Mouse (Mus musculus): ENCODE results near the gene Snx33. TPM values are rescaled to one million over a fixed set of nuclear protein-coding genes. Genes with fewer than 3 reads are reported as not detected.

Gene Snx33
- polyA plus RNA-seq, 1 experiment from 2014 or later = 8.7 TPM

DNA sequence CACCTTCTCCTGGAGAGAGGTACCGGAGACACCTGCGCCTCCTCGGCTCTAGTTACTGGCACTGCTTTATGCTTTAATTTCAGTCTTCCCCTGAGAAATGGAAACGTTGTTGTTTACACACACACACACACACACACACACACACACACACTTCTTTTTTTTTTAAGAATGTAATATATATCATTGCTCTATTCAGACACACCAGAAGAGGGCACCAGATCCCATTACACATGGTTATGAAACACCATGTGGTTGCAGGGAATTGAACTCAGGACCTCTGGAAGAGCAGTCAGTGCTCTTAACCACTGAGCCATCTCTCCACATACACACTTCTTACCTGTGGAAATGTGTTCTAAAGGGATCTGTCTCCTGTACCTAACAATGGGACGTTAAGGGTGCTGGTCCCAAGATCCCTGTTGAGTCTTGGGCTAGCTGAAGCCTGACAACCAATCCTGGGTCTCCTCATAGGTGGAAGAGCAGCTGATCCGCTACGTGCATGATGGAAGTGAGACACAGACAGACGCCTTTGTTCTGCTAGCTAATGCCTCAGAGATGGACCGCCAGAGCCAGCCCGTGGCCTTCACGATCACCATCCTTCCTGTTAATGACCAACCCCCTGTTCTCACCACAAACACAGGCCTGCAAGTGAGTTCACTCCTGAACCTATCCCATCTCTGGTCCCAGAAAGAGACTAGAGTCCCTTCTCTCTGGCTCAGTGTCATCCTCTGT is 37.5 kb downstream of the Snx33 start:
- Histone ChIP-seq H3K9me3 (ENCODE audit: low read length) (no peaks in the 10 kb centered on the region), H3K4me3 (ENCODE audit: low read depth, low read length) (no peak overlapping the region), H3K4me2 (replicated peaks; ENCODE audit: low read depth, low read length) (no peak overlapping the region), H3K4me1 (ENCODE audit: insufficient read depth, low read depth, low read length) (no peaks in the 10 kb centered on the region), H3K9ac (replicated peaks; ENCODE audit: low read depth) (no peak overlapping the region), H3K27ac (ENCODE audit: low read length) (no peak overlapping the region), H3K36me3 (ENCODE audit: insufficient read depth, low read length) (no peaks in the 10 kb centered on the region), H3K27me3 (replicated peaks; ENCODE audit: insufficient read depth, low read length) (no peaks in the 10 kb centered on the region)
- no peak for ATAC-seq
- TF ChIP-seq EP300 (IDR thresholded peaks at IDR 0.05) = no peak
- TF ChIP-seq CTCF (IDR thresholded peaks at IDR 0.05) = peak; percentile 18; the same call in 1 of the 2 replicates
- 67% methylated on average over 11 of the region's 11 CpGs for WGBS
- DNase-seq (ENCODE audit: low spot score) = no peak

DNA sequence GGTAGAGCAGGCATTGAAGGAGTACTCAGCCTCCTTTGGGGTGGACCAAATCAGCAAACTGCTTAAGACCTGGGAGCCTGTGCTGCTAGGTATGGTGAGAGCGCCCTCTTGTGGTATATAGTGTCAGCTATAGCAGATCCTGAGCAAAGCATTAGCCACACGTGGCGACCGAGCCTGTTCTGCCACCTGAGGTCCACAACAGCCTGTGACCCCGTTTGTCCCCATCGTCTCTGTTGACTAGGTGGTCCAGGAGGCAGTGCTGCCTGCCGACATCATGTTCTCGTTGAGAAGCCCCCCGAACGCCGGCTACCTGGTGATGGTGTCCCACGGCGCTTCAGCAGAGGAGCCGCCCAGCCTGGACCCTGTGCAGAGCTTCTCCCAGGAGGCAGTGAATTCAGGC is 38.4 kb downstream of the Snx33 start:
- no peak overlapping the region for H3K9ac ChIP-seq (replicated peaks; ENCODE audit: low read depth)
- 12% methylated on average over 14 of the region's 14 CpGs for WGBS
- no peak overlapping the region for H3K4me2 ChIP-seq (replicated peaks; ENCODE audit: low read depth, low read length)
- no peaks in the 10 kb centered on the region for H3K9me3 ChIP-seq (ENCODE audit: low read length)
- TF ChIP-seq EP300 (IDR thresholded peaks at IDR 0.05) (no peak), CTCF (IDR thresholded peaks at IDR 0.05) (peak; percentile 95)
- no peak overlapping the region for H3K4me3 ChIP-seq (ENCODE audit: low read depth, low read length)
- H3K27ac ChIP-seq (ENCODE audit: low read length) = no peak overlapping the region
- peak; percentile 90 for DNase-seq (ENCODE audit: low spot score)
- H3K36me3 ChIP-seq (ENCODE audit: insufficient read depth, low read length) = no peaks in the 10 kb centered on the region
- H3K27me3 ChIP-seq (replicated peaks; ENCODE audit: insufficient read depth, low read length) = no peaks in the 10 kb centered on the region
- no peaks in the 10 kb centered on the region for H3K4me1 ChIP-seq (ENCODE audit: insufficient read depth, low read depth, low read length)
- peak; percentile 55 for ATAC-seq

DNA sequence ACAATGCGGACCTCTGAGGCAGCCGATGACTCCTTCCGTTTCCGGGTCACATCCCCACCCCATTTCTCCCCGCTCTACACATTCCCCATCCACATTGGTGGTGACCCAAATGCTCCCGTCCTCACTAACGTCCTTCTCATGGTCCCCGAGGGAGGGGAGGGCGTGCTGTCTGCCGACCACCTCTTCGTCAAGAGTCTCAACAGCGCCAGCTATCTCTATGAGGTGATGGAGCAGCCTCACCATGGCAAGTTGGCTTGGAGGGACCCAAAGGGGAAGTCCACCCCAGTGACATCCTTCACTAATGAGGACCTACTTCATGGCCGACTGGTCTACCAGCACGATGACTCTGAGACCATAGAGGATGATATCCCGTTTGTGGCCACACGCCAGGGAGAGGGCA is 40.6 kb downstream of the Snx33 start:
- Histone ChIP-seq H3K27ac (ENCODE audit: low read length) (no peak overlapping the region), H3K9me3 (ENCODE audit: low read length) (no peaks in the 10 kb centered on the region), H3K4me3 (ENCODE audit: low read depth, low read length) (no peak overlapping the region), H3K4me2 (replicated peaks; ENCODE audit: low read depth, low read length) (no peak overlapping the region), H3K36me3 (ENCODE audit: insufficient read depth, low read length) (no peaks in the 10 kb centered on the region), H3K27me3 (replicated peaks; ENCODE audit: insufficient read depth, low read length) (no peaks in the 10 kb centered on the region), H3K4me1 (ENCODE audit: insufficient read depth, low read depth, low read length) (no peaks in the 10 kb centered on the region), H3K9ac (replicated peaks; ENCODE audit: low read depth) (no peak overlapping the region)
- DNase-seq (ENCODE audit: low spot score) (no peak), ATAC-seq (no peak)
- TF ChIP-seq CTCF (IDR thresholded peaks at IDR 0.05) (no peak), EP300 (IDR thresholded peaks at IDR 0.05) (no peak)
- 90% methylated on average over 16 of the region's 16 CpGs for WGBS

DNA sequence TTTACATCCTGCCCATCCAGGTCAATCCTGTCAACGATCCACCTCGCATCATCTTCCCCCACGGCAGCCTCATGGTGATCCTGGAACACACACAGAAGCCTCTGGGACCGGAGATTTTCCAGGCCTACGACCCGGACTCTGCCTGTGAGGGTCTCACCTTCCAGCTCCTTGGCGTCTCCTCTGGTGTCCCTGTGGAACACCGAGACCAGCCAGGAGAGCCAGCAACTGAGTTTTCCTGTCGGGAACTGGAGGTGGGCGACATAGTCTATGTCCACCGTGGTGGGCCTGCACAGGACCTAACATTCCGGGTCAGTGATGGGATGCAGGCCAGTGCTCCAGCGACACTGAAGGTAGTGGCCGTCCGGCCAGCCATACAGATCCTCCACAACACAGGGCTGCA is 41.6 kb downstream of the Snx33 start:
- no peaks in the 10 kb centered on the region for H3K27me3 ChIP-seq (replicated peaks; ENCODE audit: insufficient read depth, low read length)
- no peaks in the 10 kb centered on the region for H3K36me3 ChIP-seq (ENCODE audit: insufficient read depth, low read length)
- ATAC-seq (no peak), DNase-seq (ENCODE audit: low spot score) (no peak)
- H3K27ac ChIP-seq (ENCODE audit: low read length) = no peak overlapping the region
- H3K4me3 ChIP-seq (ENCODE audit: low read depth, low read length) = no peak overlapping the region
- no peak overlapping the region for H3K4me2 ChIP-seq (replicated peaks; ENCODE audit: low read depth, low read length)
- 87% methylated on average over 15 of the region's 15 CpGs for WGBS
- H3K9ac ChIP-seq (replicated peaks; ENCODE audit: low read depth) = no peak overlapping the region
- no peaks in the 10 kb centered on the region for H3K9me3 ChIP-seq (ENCODE audit: low read length)
- 0 out of 2 replicates have a peak, but pooled peaks cover 2% of the 10 kb centered on the region for H3K4me1 ChIP-seq (ENCODE audit: insufficient read depth, low read depth, low read length)
- TF ChIP-seq EP300 (IDR thresholded peaks at IDR 0.05) (no peak), CTCF (IDR thresholded peaks at IDR 0.05) (no peak)

DNA sequence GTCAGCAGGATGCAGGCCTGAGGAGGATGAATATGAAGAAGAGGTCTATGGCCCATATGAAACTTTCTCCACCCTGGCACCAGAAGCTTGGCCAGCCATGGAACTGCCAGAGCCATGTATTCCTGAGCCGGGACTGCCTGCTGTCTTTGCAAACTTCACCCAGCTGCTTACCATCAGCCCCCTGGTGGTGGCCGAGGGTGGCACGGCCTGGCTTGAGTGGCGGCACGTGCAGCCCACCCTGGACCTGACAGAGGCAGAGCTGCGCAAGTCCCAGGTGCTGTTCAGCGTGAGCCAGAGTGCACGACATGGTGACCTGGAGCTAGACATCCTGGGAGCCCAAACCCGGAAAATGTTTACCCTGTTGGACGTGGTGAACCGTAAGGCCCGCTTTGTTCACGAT is 42.1 kb downstream of the Snx33 start:
- DNase-seq (ENCODE audit: low spot score) (no peak), ATAC-seq (no peak)
- H3K4me1 ChIP-seq (ENCODE audit: insufficient read depth, low read depth, low read length) = 0 out of 2 replicates have a peak, but pooled peaks cover 3% of the 10 kb centered on the region
- no peak overlapping the region for H3K9ac ChIP-seq (replicated peaks; ENCODE audit: low read depth)
- no peak overlapping the region for H3K27ac ChIP-seq (ENCODE audit: low read length)
- no peaks in the 10 kb centered on the region for H3K27me3 ChIP-seq (replicated peaks; ENCODE audit: insufficient read depth, low read length)
- WGBS = 56% methylated on average over 13 of the region's 13 CpGs
- H3K4me2 ChIP-seq (replicated peaks; ENCODE audit: low read depth, low read length) = no peak overlapping the region
- TF ChIP-seq EP300 (IDR thresholded peaks at IDR 0.05) = no peak
- peak; percentile 74 for TF ChIP-seq CTCF (IDR thresholded peaks at IDR 0.05)
- no peaks in the 10 kb centered on the region for H3K9me3 ChIP-seq (ENCODE audit: low read length)
- H3K4me3 ChIP-seq (ENCODE audit: low read depth, low read length) = no peak overlapping the region
- no peaks in the 10 kb centered on the region for H3K36me3 ChIP-seq (ENCODE audit: insufficient read depth, low read length)

DNA sequence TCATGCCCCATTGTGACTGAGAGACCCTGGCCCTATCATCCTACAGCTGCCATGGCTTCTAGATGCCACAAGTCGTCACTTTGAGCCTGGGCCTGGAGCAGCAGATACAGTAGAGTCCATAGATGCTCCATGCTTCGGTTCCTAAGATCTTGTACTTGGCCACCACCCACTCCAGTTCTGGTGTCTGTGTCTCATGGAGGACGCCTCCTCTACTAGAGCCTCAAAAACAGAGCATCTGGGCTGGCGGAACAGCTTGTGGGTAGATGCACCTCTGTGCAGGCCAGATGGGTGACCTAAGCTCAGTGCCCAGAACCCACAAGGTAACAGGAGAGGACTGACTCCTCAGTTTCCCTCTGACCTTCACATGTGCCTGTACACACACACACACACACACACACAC is 43.8 kb downstream of the Snx33 start:
- H3K4me3 ChIP-seq (ENCODE audit: low read depth, low read length) = no peak overlapping the region
- no peak overlapping the region for H3K4me2 ChIP-seq (replicated peaks; ENCODE audit: low read depth, low read length)
- 81% methylated on average over 4 of the region's 4 CpGs for WGBS
- no peaks in the 10 kb centered on the region for H3K27me3 ChIP-seq (replicated peaks; ENCODE audit: insufficient read depth, low read length)
- H3K4me1 ChIP-seq (ENCODE audit: insufficient read depth, low read depth, low read length) = 0 out of 2 replicates have a peak, but pooled peaks cover 3% of the 10 kb centered on the region
- TF ChIP-seq CTCF (IDR thresholded peaks at IDR 0.05) (no peak), EP300 (IDR thresholded peaks at IDR 0.05) (no peak)
- no peaks in the 10 kb centered on the region for H3K36me3 ChIP-seq (ENCODE audit: insufficient read depth, low read length)
- H3K27ac ChIP-seq (ENCODE audit: low read length) = no peak overlapping the region
- ATAC-seq = no peak
- DNase-seq (ENCODE audit: low spot score) = no peak
- no peaks in the 10 kb centered on the region for H3K9me3 ChIP-seq (ENCODE audit: low read length)
- no peak overlapping the region for H3K9ac ChIP-seq (replicated peaks; ENCODE audit: low read depth)
